Mouse (Mus musculus) CH12.LX (cell line): Measurements from ENCODE around the gene Cmas. TPM values are rescaled to one million over a fixed set of nuclear protein-coding genes. Genes with fewer than 3 reads are reported as not detected.
A peak's percentile ranks its signal among the peaks of the same experiment; 100 is the strongest.

Experiments used
- DNase-seq: peaks from one replicate; pipeline ENCODE4 v3.0.0-alpha.2; 2013; ENCODE audit errors: extremely low read depth
- H3K27ac ChIP-seq: 2 replicates; pipeline ENCODE4 v1.5.1; 2012; ENCODE audit warnings: low read depth, mild to moderate bottlenecking, control low read depth, moderate library complexity; ENCODE audit not compliant: insufficient read depth
- H3K27me3 ChIP-seq: replicated peaks from 2 replicates; pipeline ENCODE3; 2012; ENCODE audit warnings: inconsistent platforms
- H3K36me3 ChIP-seq, 2 experiments: replicated peaks in 1 of 2; 2 replicates each; pipeline versions ENCODE3 to v1.6.1; 2012; ENCODE audit warnings: inconsistent platforms in 1 of 2, low read length in 1 of 2, mild to moderate bottlenecking in 1 of 2, mixed read lengths in 1 of 2, moderate library complexity in 1 of 2; ENCODE audit not compliant: control insufficient read depth in 1 of 2, insufficient read depth in 1 of 2
- H3K4me1 ChIP-seq, 2 experiments: 2 replicates each; pipeline ENCODE4 v1.6.1; 2012; ENCODE audit warnings: inconsistent platforms in 1 of 2, moderate library complexity in 1 of 2; ENCODE audit not compliant: insufficient read depth in 2 of 2, control insufficient read depth in 1 of 2
- H3K4me2 ChIP-seq: 2 replicates; pipeline ENCODE4 v1.6.1; 2012; ENCODE audit warnings: low read depth, mild to moderate bottlenecking, control low read depth; ENCODE audit not compliant: poor library complexity, insufficient read depth, severe bottlenecking
- H3K4me3 ChIP-seq, 3 experiments: fragments of 150-350 bp in 1 of 3; sonication (generic) in 1 of 3; replicated peaks in 1 of 3; 2 replicates each; pipeline versions ENCODE3 to v1.5.1; 2011 to 2012; ENCODE audit warnings: low read depth in 2 of 3, low read length in 2 of 3, mild to moderate bottlenecking in 2 of 3, moderate library complexity in 2 of 3, control low read depth in 1 of 3, improper control_type of control experiment in 1 of 3, inconsistent platforms in 1 of 3, mixed read lengths in 1 of 3; ENCODE audit not compliant: poor library complexity in 1 of 3
- H3K79me2 ChIP-seq: replicated peaks from 2 replicates; pipeline ENCODE4 v1.6.1; 2012; ENCODE audit warnings: mild to moderate bottlenecking, moderate library complexity; ENCODE audit not compliant: control insufficient read depth, poor library complexity, insufficient read depth, severe bottlenecking; ENCODE audit errors: extremely low read depth
- H3K9ac ChIP-seq: 2 replicates; pipeline ENCODE4 v1.6.1; 2012; ENCODE audit warnings: low read depth, mild to moderate bottlenecking, control low read depth, moderate library complexity; ENCODE audit not compliant: insufficient read depth
- H3K9me3 ChIP-seq: replicated peaks from 2 replicates; pipeline ENCODE3; 2012; ENCODE audit warnings: low read length, inconsistent platforms, mixed read lengths
- BHLHE40 ChIP-seq: IDR thresholded peaks from 2 replicates; pipeline ENCODE4 v1.6.1; 2011; ENCODE audit warnings: mild to moderate bottlenecking, low read depth, low read length, improper control_type of control experiment
- CHD1 ChIP-seq: IDR thresholded peaks from 2 replicates; pipeline ENCODE4 v1.6.1; 2012; ENCODE audit warnings: low read depth, low read length, improper control_type of control experiment, inconsistent platforms
- CHD2 ChIP-seq: IDR thresholded peaks from 2 replicates; pipeline ENCODE4 v1.6.1; 2011; ENCODE audit warnings: low read length, improper control_type of control experiment
- CTCF ChIP-seq, 2 experiments: IDR thresholded peaks in 1 of 2; conservative IDR thresholded peaks in 1 of 2; 2 replicates each; pipeline ENCODE4 v1.5.1; 2011 to 2012; ENCODE audit warnings: low read depth in 2 of 2, low read length in 2 of 2, improper control_type of control experiment in 1 of 2, inconsistent platforms in 1 of 2, mild to moderate bottlenecking in 1 of 2, moderate library complexity in 1 of 2
- E2F4 ChIP-seq: IDR thresholded peaks from 2 replicates; pipeline ENCODE4 v1.6.1; 2011; ENCODE audit warnings: low read depth, low read length, improper control_type of control experiment; ENCODE audit not compliant: insufficient replicate concordance
- ELF1 ChIP-seq: IDR thresholded peaks from 2 replicates; pipeline ENCODE4 v1.6.1; 2014; ENCODE audit warnings: low read depth, mild to moderate bottlenecking, inconsistent platforms, low read length, improper control_type of control experiment
- EP300 ChIP-seq: IDR thresholded peaks from 2 replicates; pipeline ENCODE4 v1.6.1; 2011; ENCODE audit warnings: low read length, improper control_type of control experiment
- GABPA ChIP-seq: IDR thresholded peaks from 2 replicates; pipeline ENCODE4 v1.6.1; 2012; ENCODE audit warnings: low read depth, low read length, improper control_type of control experiment, inconsistent platforms; ENCODE audit not compliant: insufficient replicate concordance
- HCFC1 ChIP-seq: IDR thresholded peaks from 2 replicates; pipeline ENCODE4 v1.6.1; 2012; ENCODE audit warnings: low read depth, mild to moderate bottlenecking, inconsistent platforms, low read length, improper control_type of control experiment
- IRF4 ChIP-seq: IDR thresholded peaks from 2 replicates; pipeline ENCODE4 v1.6.1; 2014; ENCODE audit warnings: low read depth, mild to moderate bottlenecking, inconsistent platforms, low read length, improper control_type of control experiment
- JUND ChIP-seq: conservative IDR thresholded peaks from 2 replicates; pipeline ENCODE4 v1.6.1; 2011; ENCODE audit warnings: low read depth, low read length, improper control_type of control experiment
- MAFK ChIP-seq: IDR thresholded peaks from 2 replicates; pipeline ENCODE4 v1.6.1; 2011; ENCODE audit warnings: low read length, improper control_type of control experiment; ENCODE audit not compliant: insufficient replicate concordance
- MEF2A ChIP-seq: IDR thresholded peaks from 2 replicates; pipeline ENCODE4 v1.6.1; 2014; ENCODE audit warnings: low read depth, mild to moderate bottlenecking, inconsistent platforms, low read length, improper control_type of control experiment, borderline replicate concordance
- NELFE ChIP-seq: IDR thresholded peaks from 2 replicates; pipeline ENCODE4 v1.6.1; 2011; ENCODE audit warnings: low read depth, low read length, improper control_type of control experiment
- RAD21 ChIP-seq: IDR thresholded peaks from 2 replicates; pipeline ENCODE4 v1.6.1; 2011; ENCODE audit warnings: low read depth, mild to moderate bottlenecking, low read length, improper control_type of control experiment, moderate library complexity
- RCOR1 ChIP-seq: conservative IDR thresholded peaks from 2 replicates; pipeline ENCODE4 v1.6.1; 2012; ENCODE audit warnings: low read depth, mild to moderate bottlenecking, inconsistent platforms, low read length, improper control_type of control experiment
- SIN3A ChIP-seq: IDR thresholded peaks from 2 replicates; pipeline ENCODE4 v1.6.1; 2012; ENCODE audit warnings: low read length, improper control_type of control experiment, inconsistent platforms
- SMC3 ChIP-seq: IDR thresholded peaks from 2 replicates; pipeline ENCODE4 v1.6.1; 2011; ENCODE audit warnings: low read depth, low read length, improper control_type of control experiment
- TBP ChIP-seq: conservative IDR thresholded peaks from 2 replicates; pipeline ENCODE4 v1.6.1; 2011; ENCODE audit warnings: low read depth, low read length, improper control_type of control experiment
- TCF12 ChIP-seq: IDR thresholded peaks from 2 replicates; pipeline ENCODE4 v1.6.1; 2014; ENCODE audit warnings: low read depth, mild to moderate bottlenecking, inconsistent platforms, low read length, improper control_type of control experiment
- USF1 ChIP-seq: IDR thresholded peaks from 2 replicates; pipeline ENCODE4 v1.6.1; 2014; ENCODE audit warnings: low read depth, mild to moderate bottlenecking, inconsistent platforms, low read length, improper control_type of control experiment
- ZKSCAN1 ChIP-seq: IDR thresholded peaks from 2 replicates; pipeline ENCODE4 v1.6.1; 2012; ENCODE audit warnings: low read depth, inconsistent platforms, low read length, improper control_type of control experiment, borderline replicate concordance
- ZMIZ1 ChIP-seq: IDR thresholded peaks from 2 replicates; pipeline ENCODE4 v1.6.1; 2012; ENCODE audit warnings: low read depth, mild to moderate bottlenecking, inconsistent platforms, low read length, improper control_type of control experiment
- dilution Hi-C: fragments of 300-500 bp; cut with MboI; formaldehyde crosslinking; loops from 2 replicates; pipeline ENCODE4 v1.14.3; 2020; ENCODE audit warnings: low sequenced_read_pairs; ENCODE audit not compliant: extremely low pct_unique_long_range_greater_than_20kb, extremely low pct_ligation_motif_present
- in situ Hi-C: fragments of 300-500 bp; cut with MboI; formaldehyde crosslinking; loops from 3 replicates; pipeline ENCODE4 v1.14.3; 2019; ENCODE audit warnings: low sequenced_read_pairs, low pct_ligation_motif_present, low pct_unique_long_range_greater_than_20kb, mixed read lengths
- polyA plus RNA-seq: library from polyadenylated mRNA; unstranded; fragments of >175 nt; gene quantifications from 2 replicates; pipeline ENCODE4 v1.2.1, GENCODE M21; 2012; ENCODE audit warnings: low read depth; ENCODE audit not compliant: insufficient read length
- total RNA-seq, 2 experiments: library from RNA; depleted of rRNA; stranded (reverse); fragments of 300-350 nt in 1 of 2; fragments of >200 nt in 1 of 2; gene quantifications; 2 replicates each; pipeline ENCODE4 v1.2.3; 2012 to 2014

Cmas gene
- total and polyA plus RNA-seq, 3 experiments, result 39.5 to 63.9 (median 62.4) TPM

DNA sequence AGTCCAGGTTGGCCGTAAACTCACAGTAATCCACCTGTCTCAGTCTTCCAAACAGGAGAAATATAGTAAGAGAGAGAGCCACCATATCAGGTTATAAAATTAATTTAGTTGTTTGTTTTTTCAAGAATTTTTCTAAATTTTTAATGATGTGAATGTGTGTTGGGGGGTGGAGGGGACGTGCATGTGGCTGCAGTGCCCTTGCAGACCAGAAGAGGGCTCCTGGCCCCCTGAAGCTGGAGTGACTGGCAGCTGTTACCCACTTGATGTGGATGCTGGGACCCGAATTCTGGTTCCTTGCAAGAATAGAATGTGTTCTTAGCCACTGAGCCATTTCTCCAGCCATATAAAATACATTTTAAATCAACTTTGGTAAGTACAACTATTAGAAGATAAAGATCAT lies 49.8 kb upstream of the Cmas start:
- no peak overlapping the region for H3K4me3 ChIP-seq
- no peaks in the 10 kb centered on the region for H3K9me3 ChIP-seq
- TF ChIP-seq BHLHE40 (no peak), CHD1 (no peak), RAD21 (peak; percentile 40), ZMIZ1 (no peak), HCFC1 (no peak), SMC3 (peak; percentile 66), USF1 (no peak), GABPA (no peak), CTCF (conservative IDR thresholded peaks at IDR 0.05 in 1 of 2, IDR thresholded peaks at IDR 0.05 in 1 of 2; ENCODE audit: low read depth in 2 of 2, low read length in 2 of 2) (peak; percentile 27 to 67; a peak in 2 of 4 replicates), TBP (no peak), TCF12 (no peak)
- H3K36me3 ChIP-seq, result no peaks in the 10 kb centered on the region
- no peaks in the 10 kb centered on the region; a peak in 1 of 4 replicates for H3K4me1 ChIP-seq
- no peaks in the 10 kb centered on the region for H3K27me3 ChIP-seq
- in situ Hi-C loops, result no loop called here
- dilution Hi-C loops, result no loop called here
- no peak for DNase-seq
- H3K79me2 ChIP-seq, result no peaks in the 10 kb centered on the region
- no peak overlapping the region for H3K9ac ChIP-seq
- no peak overlapping the region for H3K27ac ChIP-seq
- H3K4me2 ChIP-seq, result no peak overlapping the region

DNA sequence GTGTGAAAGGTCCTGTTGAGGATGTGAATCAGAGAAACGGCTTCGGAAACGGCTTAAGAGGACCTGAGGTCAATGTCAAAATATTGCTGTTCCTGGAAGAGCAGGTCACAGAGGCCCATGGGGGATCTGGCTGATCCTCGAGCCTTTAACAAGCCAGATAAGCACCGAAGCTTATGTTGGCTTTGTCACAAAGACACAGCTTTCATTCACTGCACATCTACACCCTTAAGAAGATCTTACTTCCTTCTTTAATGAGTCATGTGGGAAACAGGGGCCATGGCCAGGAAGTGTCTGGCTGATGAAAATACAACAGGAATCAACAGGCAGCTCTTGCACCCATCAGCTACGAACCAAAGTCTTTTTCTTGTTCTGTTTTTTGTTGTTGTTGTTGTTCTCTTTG lies 48.1 kb upstream of the Cmas start:
- dilution Hi-C loops (no loop called here), in situ Hi-C loops (no loop called here)
- H3K9ac ChIP-seq, result no peak overlapping the region
- H3K4me1 ChIP-seq, result no peaks in the 10 kb centered on the region; a peak in 1 of 4 replicates
- H3K36me3 ChIP-seq, result no peaks in the 10 kb centered on the region
- H3K9me3 ChIP-seq, result no peaks in the 10 kb centered on the region
- DNase-seq, result no peak
- no peak overlapping the region for H3K27ac ChIP-seq
- no peak for TF ChIP-seq ZMIZ1
- TF ChIP-seq TCF12, result no peak
- TF ChIP-seq ZKSCAN1, result no peak
- no peak for TF ChIP-seq MAFK
- no peak for TF ChIP-seq BHLHE40
- no peak for TF ChIP-seq CHD2
- no peak for TF ChIP-seq USF1
- TF ChIP-seq E2F4, result no peak
- no peak for TF ChIP-seq EP300
- no peak for TF ChIP-seq JUND
- no peak for TF ChIP-seq RCOR1
- no peak for TF ChIP-seq NELFE
- TF ChIP-seq CTCF (conservative IDR thresholded peaks at IDR 0.05 in 1 of 2, IDR thresholded peaks at IDR 0.05 in 1 of 2; ENCODE audit: low read depth in 2 of 2, low read length in 2 of 2), result no peak
- TF ChIP-seq MEF2A, result no peak
- no peak for TF ChIP-seq ELF1
- no peak for TF ChIP-seq IRF4
- no peak for TF ChIP-seq CHD1
- no peak for TF ChIP-seq SIN3A
- no peak for TF ChIP-seq HCFC1
- H3K4me2 ChIP-seq, result no peak overlapping the region
- no peak overlapping the region for H3K4me3 ChIP-seq
- H3K79me2 ChIP-seq, result no peaks in the 10 kb centered on the region
- no peaks in the 10 kb centered on the region for H3K27me3 ChIP-seq
